Mouse (Mus musculus) kidney, embryonic 14.5 days (tissue): ENCODE measurements around the gene Trip11. TPM values are rescaled to one million over a fixed set of nuclear protein-coding genes. Genes with fewer than 3 reads are reported as not detected.
A peak's percentile ranks its signal among the peaks of the same experiment; 100 is the strongest.

ENCODE experiments used
- ATAC-seq: fragments of 200-750 bp; cut with Nextera tagmentation; 2 replicates; pipeline ENCODE4 v1.8.0; 2017; ENCODE audit warnings: moderate number of reproducible peaks, mild to moderate bottlenecking, moderate TSS enrichment, moderate library complexity; ENCODE audit not compliant: low FRiP score, low TSS enrichment
- H3K27ac ChIP-seq: fragments of 300-500 bp; sonication (generic); 2 replicates; pipeline ENCODE4 v1.5.1; 2014; ENCODE audit warnings: low read depth, mild to moderate bottlenecking, low read length, moderate library complexity, mixed read lengths
- H3K27me3 ChIP-seq: fragments of 300-500 bp; sonication (generic); 2 replicates; pipeline ENCODE4 v1.6.1; 2014; ENCODE audit warnings: mild to moderate bottlenecking, low read length; ENCODE audit not compliant: control insufficient read depth, insufficient read depth
- H3K36me3 ChIP-seq: fragments of 300-500 bp; sonication (generic); 2 replicates; pipeline ENCODE4 v1.6.1; 2014; ENCODE audit warnings: low read length, mixed read lengths; ENCODE audit not compliant: control insufficient read depth, insufficient read depth
- H3K4me1 ChIP-seq: fragments of 300-500 bp; sonication (generic); 2 replicates; pipeline ENCODE4 v1.6.1; 2014; ENCODE audit warnings: low read length, mixed read lengths; ENCODE audit not compliant: control insufficient read depth, insufficient read depth
- H3K4me2 ChIP-seq: fragments of 300-500 bp; sonication (generic); replicated peaks from 2 replicates; pipeline ENCODE4 v1.6.1; 2014; ENCODE audit warnings: low read depth, mild to moderate bottlenecking, low read length
- H3K4me3 ChIP-seq: fragments of 300-500 bp; sonication (generic); 2 replicates; pipeline ENCODE4 v1.5.1; 2014; ENCODE audit warnings: mild to moderate bottlenecking, low read length
- H3K9ac ChIP-seq: fragments of 300-500 bp; sonication (generic); 2 replicates; pipeline ENCODE4 v1.6.1; 2014; ENCODE audit warnings: low read depth, mild to moderate bottlenecking, low read length, moderate library complexity
- H3K9me3 ChIP-seq: fragments of 300-500 bp; sonication (generic); 2 replicates; pipeline ENCODE4 v1.6.1; 2016; ENCODE audit warnings: low read length; ENCODE audit not compliant: control insufficient read depth
- WGBS: fragments of 180-500 bp; shearing (Covaris S2); extraction: QIAGEN DNeasy Blood & Tissue Kit; methylation state at CpG from one replicate; pipeline ENCODE4 v1.1.7; 2014; 5-methylcytosine and 5-hydroxymethylcytosine counted together
- polyA plus RNA-seq: library from polyadenylated mRNA; unstranded; fragments of >200 nt; fragmentation: Nextera tagmentation; extraction: Ambion mirVana; gene quantifications from 2 replicates; pipeline ENCODE4 v1.2.1, GENCODE M21; 2014

Gene Trip11
- polyA plus RNA-seq, 1 experiment from 2014 or later, result 29.4 TPM

- 79% methylated on average over 2 of the region's 2 CpGs for WGBS
- Histone ChIP-seq H3K4me3 (no peak overlapping the region), H3K36me3 (peaks cover 71% of the 10 kb centered on the region), H3K4me1 (no peaks in the 10 kb centered on the region), H3K9ac (no peak overlapping the region), H3K27ac (no peak overlapping the region), H3K9me3 (no peaks in the 10 kb centered on the region), H3K4me2 (no peak overlapping the region), H3K27me3 (no peaks in the 10 kb centered on the region)
- no peak for ATAC-seq
Observed at GRCm38 (mm10) chr12:101888312-101888711, 24.8 kb downstream of the Trip11 start.

- 95% methylated on average over 7 of the region's 7 CpGs for WGBS
- ATAC-seq, result no peak
- H3K4me1 ChIP-seq, result no peaks in the 10 kb centered on the region
Observed at GRCm38 (mm10) chr12:101884926-101885325, 28.1 kb downstream of the Trip11 start.

GRCm38 (mm10) chr12:101876374-101876773, 36.7 kb downstream of the Trip11 start:
- Histone ChIP-seq H3K4me2 (no peak overlapping the region), H3K27me3 (no peaks in the 10 kb centered on the region), H3K9me3 (no peaks in the 10 kb centered on the region), H3K4me1 (no peaks in the 10 kb centered on the region), H3K4me3 (no peak overlapping the region), H3K36me3 (peaks cover 39% of the 10 kb centered on the region), H3K9ac (no peak overlapping the region), H3K27ac (no peak overlapping the region)
- ATAC-seq, result no peak
- 88% methylated on average over 2 of the region's 2 CpGs for WGBS

More at GRCm38 (mm10) chr12:101884926-101885325, 28.1 kb downstream of the Trip11 start:
- H3K27ac ChIP-seq, result no peak overlapping the region
- no peak overlapping the region for H3K4me3 ChIP-seq
- H3K9ac ChIP-seq, result no peak overlapping the region
- H3K27me3 ChIP-seq, result no peaks in the 10 kb centered on the region
- peaks cover 64% of the 10 kb centered on the region for H3K36me3 ChIP-seq
- no peaks in the 10 kb centered on the region for H3K9me3 ChIP-seq
- no peak overlapping the region for H3K4me2 ChIP-seq

DNA sequence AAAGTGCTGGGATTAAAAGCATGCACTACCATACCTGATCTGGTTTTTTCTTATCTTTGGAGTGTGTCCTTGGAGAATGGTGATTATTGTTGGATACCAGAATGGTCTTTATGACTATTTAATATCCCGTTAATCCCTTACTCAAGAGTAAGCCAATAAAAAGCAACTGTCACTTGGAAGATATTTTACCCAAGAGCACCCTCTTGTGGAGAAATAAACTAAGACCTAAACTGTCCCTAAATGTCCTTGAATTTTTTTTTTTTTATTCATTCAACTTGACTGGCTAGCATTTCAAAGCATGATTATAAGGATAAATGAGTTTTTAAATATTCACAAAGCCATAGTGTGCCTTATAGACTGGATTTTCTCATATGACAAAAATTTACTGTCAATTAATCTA, 38.0 kb downstream of the Trip11 start:
- Histone ChIP-seq H3K4me2 (no peak overlapping the region), H3K4me1 (no peaks in the 10 kb centered on the region), H3K9me3 (no peaks in the 10 kb centered on the region), H3K27ac (no peak overlapping the region), H3K9ac (no peak overlapping the region), H3K36me3 (peaks cover 39% of the 10 kb centered on the region), H3K27me3 (no peaks in the 10 kb centered on the region), H3K4me3 (no peak overlapping the region)
- ATAC-seq, result no peak
- 67% methylated on average over 1 of the region's 1 CpGs for WGBS

DNA sequence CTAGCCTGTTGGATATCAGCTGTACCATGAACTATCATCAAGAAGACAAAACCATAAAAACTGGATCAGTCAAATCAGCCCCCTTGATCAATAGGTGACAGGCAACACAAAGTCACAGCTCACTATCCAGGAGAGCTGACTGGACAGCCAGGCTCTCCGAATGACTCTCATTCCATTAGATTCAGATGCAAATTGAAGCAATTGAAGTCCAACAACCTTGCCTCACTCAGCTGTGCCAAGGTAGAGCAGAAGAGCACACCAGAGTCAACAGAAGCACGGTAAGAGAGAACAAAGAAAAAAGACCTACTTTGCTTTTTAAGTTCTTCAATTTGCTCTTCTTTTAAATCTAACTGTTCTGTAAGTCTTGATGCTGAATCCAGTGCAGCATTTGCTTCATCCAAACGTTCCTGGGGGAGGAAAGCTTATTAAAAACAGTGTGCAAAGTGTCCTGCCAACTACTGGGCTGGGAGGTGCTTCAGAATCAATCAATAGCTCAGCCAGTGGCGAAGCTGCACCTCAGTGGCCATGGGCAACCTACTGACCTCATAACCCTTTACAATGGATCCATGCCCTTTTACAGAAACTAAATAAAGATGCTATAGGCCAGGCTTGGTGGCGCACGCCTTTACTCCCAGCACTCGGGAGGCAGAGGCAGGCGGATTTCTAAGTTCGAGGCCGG, 50.6 kb downstream of the Trip11 start:
- H3K4me1 ChIP-seq, result no peaks in the 10 kb centered on the region
- H3K27me3 ChIP-seq, result no peaks in the 10 kb centered on the region
- H3K9ac ChIP-seq, result no peak overlapping the region
- 85% methylated on average over 10 of the region's 10 CpGs for WGBS
- no peak overlapping the region for H3K4me2 ChIP-seq
- no peak overlapping the region for H3K27ac ChIP-seq
- no peak for ATAC-seq
- H3K36me3 ChIP-seq, result peaks cover 22% of the 10 kb centered on the region
- no peak overlapping the region for H3K4me3 ChIP-seq
- no peaks in the 10 kb centered on the region for H3K9me3 ChIP-seq

DNA sequence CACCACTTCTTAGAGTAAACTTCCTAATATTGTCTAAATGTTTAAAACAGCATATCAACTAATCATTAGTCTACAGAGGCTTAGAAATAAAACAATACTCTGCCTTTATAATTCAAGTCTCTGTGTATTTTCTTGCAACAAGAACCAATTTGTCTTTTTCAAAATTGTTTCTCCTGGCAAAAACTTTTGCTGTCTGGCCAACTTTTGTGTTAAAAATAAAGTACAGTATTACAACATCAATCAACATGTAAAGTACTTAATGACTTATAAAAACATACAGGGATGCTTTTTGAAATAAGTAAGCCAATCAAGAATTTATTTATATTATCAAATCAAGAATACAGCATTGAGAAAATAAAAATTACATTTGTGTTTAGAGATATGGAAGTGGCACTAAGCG, 52.8 kb downstream of the Trip11 start:
- Histone ChIP-seq H3K9ac (no peak overlapping the region), H3K27ac (no peak overlapping the region), H3K4me2 (no peak overlapping the region), H3K36me3 (peaks cover 19% of the 10 kb centered on the region), H3K4me1 (no peaks in the 10 kb centered on the region), H3K9me3 (no peaks in the 10 kb centered on the region), H3K4me3 (no peak overlapping the region), H3K27me3 (no peaks in the 10 kb centered on the region)
- ATAC-seq, result no peak
- WGBS, result 94% methylated on average over 1 of the region's 1 CpGs

DNA sequence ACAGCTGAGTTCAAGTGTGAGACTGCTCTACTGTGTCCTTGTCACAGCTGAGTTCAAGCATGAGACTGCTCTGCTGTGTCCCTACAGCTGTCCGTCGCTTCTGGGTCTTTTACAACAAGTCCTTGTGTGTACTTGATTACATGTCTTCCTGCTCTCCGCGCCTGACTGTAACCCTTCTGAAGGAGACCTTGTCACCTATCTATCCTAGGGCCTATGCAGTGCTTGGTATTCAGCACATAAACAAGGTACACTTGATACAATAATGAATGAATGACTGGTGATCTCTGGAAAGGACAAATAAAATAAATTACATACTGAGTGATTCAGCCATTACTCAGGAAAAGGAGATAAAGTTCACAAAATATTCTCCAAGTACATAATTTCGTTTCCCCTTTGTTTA, 55.1 kb downstream of the Trip11 start:
- no peaks in the 10 kb centered on the region for H3K27me3 ChIP-seq
- 89% methylated on average over 5 of the region's 5 CpGs for WGBS
- ATAC-seq, result no peak
- H3K27ac ChIP-seq, result no peak overlapping the region
- H3K9me3 ChIP-seq, result no peaks in the 10 kb centered on the region
- H3K4me1 ChIP-seq, result no peaks in the 10 kb centered on the region
- peaks cover 14% of the 10 kb centered on the region for H3K36me3 ChIP-seq
- H3K4me2 ChIP-seq, result no peak overlapping the region
- H3K9ac ChIP-seq, result no peak overlapping the region
- no peak overlapping the region for H3K4me3 ChIP-seq

GRCm38 (mm10) chr12:101854336-101854735, 58.7 kb downstream of the Trip11 start:
- H3K4me1 ChIP-seq, result no peaks in the 10 kb centered on the region
- H3K27ac ChIP-seq, result no peak overlapping the region
- no peaks in the 10 kb centered on the region for H3K27me3 ChIP-seq
- H3K9ac ChIP-seq, result no peak overlapping the region
- no peaks in the 10 kb centered on the region for H3K36me3 ChIP-seq
- WGBS, result 96% methylated on average over 11 of the region's 11 CpGs
- H3K4me3 ChIP-seq, result no peak overlapping the region
- ATAC-seq, result no peak
- H3K9me3 ChIP-seq, result no peaks in the 10 kb centered on the region
- H3K4me2 ChIP-seq, result no peak overlapping the region

DNA sequence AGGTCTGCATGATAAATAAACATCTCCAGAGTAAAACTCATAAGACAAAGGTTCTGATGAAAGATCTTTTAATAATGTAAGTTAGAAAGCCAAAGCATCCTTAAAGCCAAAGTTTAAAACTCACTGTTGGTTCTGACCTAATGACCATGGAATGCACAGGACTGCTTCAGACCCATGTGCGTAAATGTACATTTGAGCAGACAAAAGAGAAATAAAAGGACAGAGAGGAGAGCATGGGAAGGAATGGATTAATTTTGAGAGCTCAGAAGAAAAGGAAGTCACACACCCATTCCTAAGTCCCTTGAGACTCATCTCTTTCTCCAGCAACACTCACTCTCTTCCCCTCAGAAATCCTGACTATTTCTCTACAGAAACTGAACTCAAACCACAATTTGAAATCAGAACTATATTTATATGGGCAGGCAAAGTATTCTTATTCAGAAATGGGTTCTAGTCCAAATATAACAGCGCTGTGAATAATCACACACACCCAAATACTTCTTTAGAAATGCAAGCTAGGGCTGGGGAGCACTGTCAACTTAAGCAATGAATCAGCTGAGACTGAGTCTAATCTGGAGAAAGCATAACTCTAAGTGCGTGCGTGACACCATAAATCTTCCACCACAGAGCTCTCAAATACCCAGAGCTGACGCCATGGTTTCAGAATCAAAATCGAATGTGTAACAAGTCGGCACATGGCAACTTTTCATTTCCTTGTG, 61.1 kb downstream of the Trip11 start:
- Histone ChIP-seq H3K4me3 (no peak overlapping the region), H3K9ac (no peak overlapping the region), H3K9me3 (no peaks in the 10 kb centered on the region), H3K4me2 (no peak overlapping the region), H3K27ac (no peak overlapping the region; the same call in 1 of the 2 replicates), H3K27me3 (no peaks in the 10 kb centered on the region), H3K4me1 (no peaks in the 10 kb centered on the region), H3K36me3 (no peaks in the 10 kb centered on the region)
- 64% methylated on average over 7 of the region's 7 CpGs for WGBS
- ATAC-seq, result peak; percentile 71; the same call in 1 of the 2 replicates
